Mouse (Mus musculus) limb, embryonic 15.5 days (tissue): ENCODE measurements around the gene Tmsb10. TPM values are rescaled to one million over a fixed set of nuclear protein-coding genes. Genes with fewer than 3 reads are reported as not detected.

Source experiments
- ATAC-seq: fragments of 200-750 bp; cut with Nextera tagmentation; 2 replicates; pipeline ENCODE4 v1.8.0; 2017; ENCODE audit warnings: low read depth, moderate TSS enrichment; ENCODE audit not compliant: insufficient number of reproducible peaks, low FRiP score, low TSS enrichment
- H3K27ac ChIP-seq: fragments of 300-500 bp; sonication (generic); 2 replicates; pipeline ENCODE4 v1.5.1; 2015; ENCODE audit warnings: moderate library complexity, mild to moderate bottlenecking, inconsistent platforms
- H3K27me3 ChIP-seq: fragments of 300-500 bp; sonication (generic); 2 replicates; pipeline ENCODE4 v1.6.1; 2015; ENCODE audit warnings: inconsistent platforms
- H3K36me3 ChIP-seq: fragments of 300-500 bp; sonication (generic); 2 replicates; pipeline ENCODE4 v1.6.1; 2015; ENCODE audit warnings: inconsistent platforms
- H3K4me1 ChIP-seq: fragments of 300-500 bp; sonication (generic); 2 replicates; pipeline ENCODE4 v1.6.1; 2015; ENCODE audit warnings: inconsistent platforms
- H3K4me2 ChIP-seq: fragments of 300-500 bp; sonication (generic); 2 replicates; pipeline ENCODE4 v1.6.1; 2015; ENCODE audit warnings: mild to moderate bottlenecking, inconsistent platforms
- H3K4me3 ChIP-seq: fragments of 300-500 bp; sonication (generic); 2 replicates; pipeline ENCODE4 v1.5.1; 2015; ENCODE audit warnings: mild to moderate bottlenecking, inconsistent platforms
- H3K9ac ChIP-seq: fragments of 300-500 bp; sonication (generic); 2 replicates; pipeline ENCODE4 v1.6.1; 2015; ENCODE audit warnings: inconsistent platforms
- H3K9me3 ChIP-seq: fragments of 300-500 bp; sonication (generic); 2 replicates; pipeline ENCODE4 v1.6.1; 2016; ENCODE audit warnings: inconsistent platforms
- WGBS: fragments of 180-500 bp; shearing (Covaris S2); methylation state at CpG from one replicate; pipeline ENCODE4 v1.1.7; 2015; 5-methylcytosine and 5-hydroxymethylcytosine counted together
- polyA plus RNA-seq: library from polyadenylated mRNA; unstranded; fragments of >200 nt; fragmentation: Nextera tagmentation; extraction: Ambion mirVana; gene quantifications from 2 replicates; pipeline ENCODE4 v1.2.1, GENCODE M21; 2015

Gene Tmsb10
- 1,634 and 1,767 TPM in 2 replicates for polyA plus RNA-seq

GRCm38 (mm10) chr6:72958662-72959071, at the start of gene Tmsb10:
Gene Tmsb10, minus strand, starts transcription at chr6:72958748.
- Histone ChIP-seq H3K9ac (peak within 1 kb of the TSS; percentile 96), H3K36me3 (no peaks in the 10 kb centered on the region), H3K27me3 (no peaks in the 10 kb centered on the region), H3K4me2 (peak within 1 kb of the TSS; percentile 73), H3K9me3 (no peaks in the 10 kb centered on the region), H3K4me1 (peaks cover 35% of the 10 kb centered on the region), H3K27ac (peak within 1 kb of the TSS; percentile 92), H3K4me3 (peak within 1 kb of the TSS; percentile 80)
- peak; percentile 62 for ATAC-seq
- WGBS, result under 1% methylated on average over 19 of the region's 19 CpGs

GRCm38 (mm10) chr6:73003601-73004000, 45.1 kb upstream of the Tmsb10 start:
- Histone ChIP-seq H3K4me2 (no peak overlapping the region), H3K4me3 (no peak overlapping the region), H3K36me3 (no peaks in the 10 kb centered on the region), H3K9me3 (no peaks in the 10 kb centered on the region), H3K27me3 (no peaks in the 10 kb centered on the region), H3K27ac (no peak overlapping the region), H3K9ac (no peak overlapping the region), H3K4me1 (no peaks in the 10 kb centered on the region)
- 50% methylated on average over 5 of the region's 5 CpGs for WGBS
- no peak for ATAC-seq

GRCm38 (mm10) chr6:73002391-73002790, 43.8 kb upstream of the Tmsb10 start:
- Histone ChIP-seq H3K4me3 (no peak overlapping the region), H3K9ac (no peak overlapping the region), H3K36me3 (no peaks in the 10 kb centered on the region), H3K4me1 (no peaks in the 10 kb centered on the region), H3K9me3 (no peaks in the 10 kb centered on the region), H3K4me2 (no peak overlapping the region), H3K27me3 (no peaks in the 10 kb centered on the region), H3K27ac (no peak overlapping the region)
- 41% methylated on average over 1 of the region's 1 CpGs for WGBS
- no peak for ATAC-seq

- Histone ChIP-seq H3K4me2 (no peak overlapping the region), H3K4me3 (no peak overlapping the region), H3K9me3 (no peaks in the 10 kb centered on the region), H3K27ac (no peak overlapping the region), H3K36me3 (no peaks in the 10 kb centered on the region), H3K27me3 (no peaks in the 10 kb centered on the region), H3K9ac (no peak overlapping the region), H3K4me1 (no peaks in the 10 kb centered on the region)
- WGBS, result 93% methylated on average over 1 of the region's 1 CpGs
- ATAC-seq, result no peak
Observed at GRCm38 (mm10) chr6:72998809-72999208, 40.3 kb upstream of the Tmsb10 start.

- WGBS, result 77% methylated on average over 5 of the region's 5 CpGs
- Histone ChIP-seq H3K4me1 (peaks cover 15% of the 10 kb centered on the region), H3K4me2 (no peak overlapping the region), H3K27ac (no peak overlapping the region), H3K27me3 (no peaks in the 10 kb centered on the region), H3K9me3 (no peaks in the 10 kb centered on the region), H3K4me3 (no peak overlapping the region), H3K9ac (no peak overlapping the region), H3K36me3 (no peaks in the 10 kb centered on the region)
- ATAC-seq, result no peak
Observed at GRCm38 (mm10) chr6:72993688-72994082, 35.1 kb upstream of the Tmsb10 start.

GRCm38 (mm10) chr6:72993054-72993687, 34.6 kb upstream of the Tmsb10 start:
- 63% methylated on average over 8 of the region's 8 CpGs for WGBS
- no peak overlapping the region for H3K4me2 ChIP-seq
- ATAC-seq, result no peak
- peaks cover 15% of the 10 kb centered on the region for H3K4me1 ChIP-seq
- H3K9ac ChIP-seq, result no peak overlapping the region
- H3K27me3 ChIP-seq, result no peaks in the 10 kb centered on the region
- H3K36me3 ChIP-seq, result no peaks in the 10 kb centered on the region
- H3K4me3 ChIP-seq, result no peak overlapping the region
- no peak overlapping the region for H3K27ac ChIP-seq
- no peaks in the 10 kb centered on the region for H3K9me3 ChIP-seq

GRCm38 (mm10) chr6:72990206-72990605, 31.7 kb upstream of the Tmsb10 start:
- Histone ChIP-seq H3K4me1 (peaks cover 24% of the 10 kb centered on the region), H3K36me3 (no peaks in the 10 kb centered on the region), H3K4me3 (no peak overlapping the region), H3K9me3 (no peaks in the 10 kb centered on the region), H3K27me3 (no peaks in the 10 kb centered on the region), H3K4me2 (no peak overlapping the region), H3K27ac (0 out of 2 replicates have a peak overlapping the region, but pooled peaks have one; percentile 9), H3K9ac (no peak overlapping the region)
- WGBS, result 80% methylated on average over 5 of the region's 5 CpGs
- no peak for ATAC-seq

GRCm38 (mm10) chr6:72989028-72989736, 30.6 kb upstream of the Tmsb10 start:
- no peaks in the 10 kb centered on the region for H3K27me3 ChIP-seq
- no peaks in the 10 kb centered on the region for H3K9me3 ChIP-seq
- H3K4me3 ChIP-seq, result no peak overlapping the region
- H3K36me3 ChIP-seq, result no peaks in the 10 kb centered on the region
- H3K9ac ChIP-seq, result no peak overlapping the region
- peak; percentile 76 for ATAC-seq
- no peak overlapping the region for H3K4me2 ChIP-seq
- no peak overlapping the region for H3K27ac ChIP-seq
- H3K4me1 ChIP-seq, result peaks cover 24% of the 10 kb centered on the region
- WGBS, result 18% methylated on average over 7 of the region's 7 CpGs

GRCm38 (mm10) chr6:72982506-72982905, 24.0 kb upstream of the Tmsb10 start:
- H3K36me3 ChIP-seq, result no peaks in the 10 kb centered on the region
- no peak overlapping the region for H3K4me3 ChIP-seq
- no peak overlapping the region for H3K9ac ChIP-seq
- no peaks in the 10 kb centered on the region for H3K9me3 ChIP-seq
- no peak overlapping the region for H3K4me2 ChIP-seq
- H3K27me3 ChIP-seq, result no peaks in the 10 kb centered on the region
- 76% methylated on average over 4 of the region's 4 CpGs for WGBS
- peaks cover 31% of the 10 kb centered on the region for H3K4me1 ChIP-seq
- peak overlapping the region; percentile 81; the same call in 1 of the 2 replicates for H3K27ac ChIP-seq
- ATAC-seq, result no peak

- Histone ChIP-seq H3K27ac (peak overlapping the region; percentile 81), H3K4me3 (no peak overlapping the region), H3K27me3 (no peaks in the 10 kb centered on the region), H3K9me3 (no peaks in the 10 kb centered on the region), H3K9ac (no peak overlapping the region), H3K36me3 (no peaks in the 10 kb centered on the region), H3K4me1 (peaks cover 28% of the 10 kb centered on the region), H3K4me2 (no peak overlapping the region)
- ATAC-seq, result no peak
- WGBS, result 33% methylated on average over 6 of the region's 6 CpGs
Observed at GRCm38 (mm10) chr6:72981851-72982250, 23.3 kb upstream of the Tmsb10 start.

- ATAC-seq, result peak; percentile 91
- Histone ChIP-seq H3K4me3 (no peak overlapping the region), H3K9ac (no peak overlapping the region), H3K4me2 (no peak overlapping the region), H3K9me3 (no peaks in the 10 kb centered on the region), H3K27me3 (no peaks in the 10 kb centered on the region), H3K4me1 (peaks cover 26% of the 10 kb centered on the region), H3K27ac (peak overlapping the region; percentile 81), H3K36me3 (no peaks in the 10 kb centered on the region)
- 8% methylated on average over 9 of the region's 9 CpGs for WGBS
Observed at GRCm38 (mm10) chr6:72981124-72981651, 22.6 kb upstream of the Tmsb10 start.

- Histone ChIP-seq H3K4me2 (no peak overlapping the region), H3K4me3 (no peak overlapping the region), H3K9ac (no peak overlapping the region), H3K9me3 (no peaks in the 10 kb centered on the region), H3K27me3 (no peaks in the 10 kb centered on the region), H3K4me1 (peaks cover 11% of the 10 kb centered on the region), H3K36me3 (no peaks in the 10 kb centered on the region), H3K27ac (no peak overlapping the region)
- no peak for ATAC-seq
- WGBS, result 85% methylated on average over 2 of the region's 2 CpGs
Observed at GRCm38 (mm10) chr6:72976866-72977265, 18.3 kb upstream of the Tmsb10 start.
